Mouse (Mus musculus): ENCODE measurements around the gene Elobl.
"Not testable (repeated sequence)": the region's sequence is repeated elsewhere in the genome, so short reads cannot be mapped to it uniquely, and the experiment has no call there.

The Elobl gene

DNA sequence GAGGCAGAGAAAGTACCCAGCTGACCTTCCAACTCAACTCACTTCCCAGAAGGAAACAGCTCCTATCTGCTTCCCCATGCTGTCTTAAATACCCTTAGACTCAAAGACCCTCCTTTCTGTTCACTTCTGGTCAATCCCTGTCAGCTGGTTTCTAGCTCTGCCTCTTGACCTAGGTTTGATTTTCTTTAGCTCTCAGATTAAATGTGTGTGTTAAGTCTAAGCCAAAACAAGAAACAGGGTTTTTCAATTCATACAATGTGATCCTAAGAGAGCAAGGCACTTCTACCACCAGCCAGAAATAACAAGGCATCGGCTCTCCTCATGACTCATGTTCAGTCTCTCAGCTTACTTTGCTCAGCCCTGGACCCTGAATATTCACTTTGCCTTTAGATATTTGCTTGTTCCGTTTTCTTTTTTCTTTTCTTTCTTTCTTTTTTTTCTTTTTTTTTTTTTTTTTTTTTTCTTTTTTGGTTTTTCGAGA, at the start of gene Elobl:
TSS of gene Elobl (minus strand) at position 51 of the 481 bp plus-strand sequence.
- DNase-seq (ENCODE audit: low read depth, low spot score), result no peak

GRCm38 (mm10) chr11:89012241-89012640, 45.5 kb upstream of the Elobl start:
- no peak for DNase-seq (ENCODE audit: low read depth, low spot score)

DNA sequence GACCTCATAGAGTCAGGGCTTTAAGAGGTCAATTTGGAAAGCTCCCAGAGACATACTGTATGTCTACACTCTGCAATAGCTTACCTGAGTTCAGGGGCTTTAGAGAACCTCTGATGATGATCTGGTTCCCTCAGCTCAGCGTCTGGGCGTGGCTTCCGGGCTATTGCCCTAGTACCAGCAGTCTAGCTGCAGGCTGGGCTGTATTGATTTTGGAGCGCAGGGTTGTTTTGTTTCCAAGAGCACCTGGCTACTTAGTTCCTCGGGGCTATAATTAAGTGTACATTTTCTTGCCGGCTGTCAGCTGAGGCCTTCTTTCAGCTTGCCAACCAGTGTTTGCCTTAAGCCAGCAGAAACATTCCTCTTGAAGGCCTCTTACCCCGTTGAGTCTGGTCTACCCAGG, 42.8 kb upstream of the Elobl start:
- no peak for DNase-seq (ENCODE audit: low read depth, low spot score)

- DNase-seq (ENCODE audit: low read depth, low spot score), result no peak
Measured at GRCm38 (mm10) chr11:89009066-89009465, 42.3 kb upstream of the Elobl start.

- no peak for DNase-seq (ENCODE audit: low read depth, low spot score)
Measured at GRCm38 (mm10) chr11:89007582-89007981, 40.9 kb upstream of the Elobl start.

GRCm38 (mm10) chr11:89006404-89006803, 39.7 kb upstream of the Elobl start:
- no peak for DNase-seq (ENCODE audit: low read depth, low spot score)

DNA sequence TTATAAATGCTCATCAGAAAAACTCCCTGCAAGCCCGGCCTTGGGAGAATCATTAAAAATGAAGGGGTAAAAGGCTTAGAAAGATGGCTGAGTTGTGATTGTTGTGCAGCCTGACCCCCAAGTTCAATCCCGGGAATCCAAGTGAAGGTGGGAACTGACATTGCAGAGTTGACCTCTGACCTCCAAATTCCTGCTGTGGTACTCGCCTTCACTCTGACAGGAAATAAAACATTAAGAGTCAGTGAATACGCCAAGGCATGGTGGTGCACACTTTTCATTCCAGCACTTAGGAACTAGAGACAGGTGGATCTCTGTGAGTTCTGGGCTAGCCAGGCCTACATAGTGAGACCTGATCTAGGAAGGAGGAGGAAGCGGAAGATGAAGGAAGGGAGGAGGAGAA, 38.7 kb upstream of the Elobl start:
- DNase-seq (ENCODE audit: low read depth, low spot score), result no peak

DNA sequence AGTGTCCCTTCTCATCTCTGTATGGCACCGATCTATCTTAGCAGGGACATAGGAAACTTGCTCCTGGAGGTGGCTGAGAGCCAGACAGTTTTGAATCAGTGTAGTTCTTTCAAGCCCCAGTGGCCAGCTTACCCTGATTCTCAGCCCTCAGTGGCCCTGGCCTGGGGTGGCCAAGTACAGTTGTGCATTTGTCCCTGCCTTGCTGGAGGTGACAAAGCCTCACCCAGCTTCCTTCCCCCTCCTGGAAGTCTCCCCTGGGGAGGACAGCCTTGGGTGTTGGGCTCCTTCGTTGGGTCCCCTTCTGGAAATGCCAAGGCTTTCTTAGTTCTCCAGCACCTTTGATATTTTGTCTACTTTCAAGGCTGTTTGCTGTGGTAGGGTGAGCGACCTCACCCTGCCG, 37.0 kb upstream of the Elobl start:
- DNase-seq (ENCODE audit: low read depth, low spot score), result no peak

DNA sequence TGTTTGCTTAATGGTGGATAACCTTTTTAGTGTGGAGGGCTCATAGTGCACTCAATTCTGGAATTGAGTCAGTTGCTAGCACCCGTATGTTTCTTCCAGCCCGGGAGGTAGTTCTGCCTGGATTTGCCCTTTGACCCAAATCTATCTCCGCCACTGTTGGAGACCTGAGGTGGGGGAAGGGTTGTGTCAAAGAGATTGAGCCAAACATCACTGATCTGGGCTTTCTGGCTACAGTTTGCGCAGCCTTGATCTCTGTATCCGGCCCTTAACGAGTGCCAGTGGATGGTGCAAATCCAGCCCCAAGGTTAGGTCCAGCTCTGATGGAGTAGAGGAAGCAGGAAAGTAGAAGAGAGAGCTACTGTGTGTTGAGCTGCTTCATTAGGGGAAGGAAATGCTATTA, 36.3 kb upstream of the Elobl start:
- DNase-seq (ENCODE audit: low read depth, low spot score), result no peak

DNA sequence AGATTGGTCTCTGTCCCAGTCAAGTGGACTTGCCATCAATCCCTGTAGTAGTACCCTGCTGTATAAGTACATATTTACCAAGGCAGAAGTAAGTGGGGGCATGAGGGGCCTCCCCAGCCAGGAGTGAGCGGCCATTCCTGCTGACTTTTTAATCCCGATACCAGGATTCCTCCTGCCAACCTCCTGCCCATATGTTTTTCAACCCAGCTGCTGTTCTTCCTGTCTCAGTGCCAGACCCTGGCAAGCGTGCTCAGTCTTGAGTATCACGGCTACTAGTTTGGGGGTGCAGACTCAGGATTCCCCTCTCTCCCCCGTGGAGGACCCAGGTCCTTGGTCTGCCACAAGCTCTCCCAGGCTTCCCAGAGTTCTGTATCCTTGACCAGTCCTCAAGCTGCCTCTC, 35.9 kb upstream of the Elobl start:
- DNase-seq (ENCODE audit: low read depth, low spot score), result no peak

GRCm38 (mm10) chr11:89002068-89002467, 35.3 kb upstream of the Elobl start:
- DNase-seq (ENCODE audit: low read depth, low spot score), result no peak

DNA sequence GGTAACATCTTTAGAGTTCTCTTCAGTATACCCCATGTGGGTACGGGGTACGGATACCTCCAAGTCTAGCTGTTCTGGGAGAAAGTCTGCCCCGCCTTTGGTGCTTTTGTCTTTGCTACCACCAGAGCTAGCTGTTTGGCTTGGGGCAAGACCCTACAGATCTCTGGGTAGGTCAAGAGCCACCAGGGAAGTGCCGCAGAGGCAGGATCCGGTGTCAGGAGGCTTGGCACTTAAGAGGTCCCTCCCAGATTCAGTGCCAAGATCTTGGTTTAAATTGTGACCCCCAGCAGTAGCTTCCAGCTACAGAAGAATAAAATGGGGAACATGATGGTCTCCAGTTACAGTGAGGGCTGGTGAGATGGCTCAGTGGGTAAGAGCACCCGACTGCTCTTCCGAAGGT, 34.8 kb upstream of the Elobl start:
- no peak for DNase-seq (ENCODE audit: low read depth, low spot score)

- DNase-seq (ENCODE audit: low read depth, low spot score), result no peak
Measured at GRCm38 (mm10) chr11:89000527-89000819, 33.7 kb upstream of the Elobl start.

GRCm38 (mm10) chr11:88999723-89000526, 33.2 kb upstream of the Elobl start:
- DNase-seq (ENCODE audit: low read depth, low spot score), result no peak

GRCm38 (mm10) chr11:88998974-88999722, 32.4 kb upstream of the Elobl start, which contains the start of gene Trim25:
Gene Trim25, plus strand, starts transcription at chr11:88999376.
- DNase-seq (ENCODE audit: low read depth, low spot score), result peak; percentile 93

DNA sequence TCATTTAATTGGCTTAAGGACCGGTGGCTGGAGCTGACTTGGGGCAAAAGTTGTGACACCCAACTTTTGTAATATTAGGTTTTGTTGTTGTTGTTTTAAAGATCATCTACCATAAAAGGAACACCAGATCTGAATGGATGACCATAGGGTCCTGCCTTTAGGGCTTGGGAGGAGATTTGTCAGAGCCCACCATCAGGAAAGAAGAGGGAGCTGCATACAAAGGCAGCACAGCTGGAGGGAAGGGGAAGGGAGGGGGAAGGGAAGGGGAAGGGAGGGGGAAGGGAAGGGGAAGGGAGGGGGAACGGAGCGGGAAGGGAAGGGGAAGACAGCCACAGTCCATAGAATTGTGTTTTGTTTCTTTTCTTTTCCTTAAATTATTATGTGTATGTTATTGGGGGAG, 31.7 kb upstream of the Elobl start:
- DNase-seq (ENCODE audit: low read depth, low spot score), result no peak

DNA sequence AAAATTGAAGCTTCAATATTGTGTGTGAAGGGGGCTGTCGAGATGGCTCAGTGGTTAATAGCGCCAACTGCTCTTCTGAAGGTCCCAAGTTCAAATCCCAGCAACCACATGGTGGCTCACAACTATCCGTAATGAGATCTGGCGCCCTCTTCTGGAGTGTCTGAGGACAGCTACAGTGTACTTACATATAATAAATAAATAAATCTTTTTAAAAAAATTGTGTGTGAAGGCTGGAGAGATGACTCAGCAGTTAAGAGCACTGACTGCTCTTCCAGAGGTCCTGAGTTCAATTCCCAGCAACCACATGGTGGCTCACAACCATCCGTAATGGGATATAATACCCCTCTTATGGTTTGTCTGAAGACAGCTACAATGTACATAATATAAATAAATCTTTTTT, 30.6 kb upstream of the Elobl start:
- DNase-seq (ENCODE audit: low read depth, low spot score), result not testable (repeated sequence)

GRCm38 (mm10) chr11:88996427-88996826, 29.7 kb upstream of the Elobl start:
- DNase-seq (ENCODE audit: low read depth, low spot score), result no peak

GRCm38 (mm10) chr11:88995616-88996015, 28.9 kb upstream of the Elobl start:
- no peak for DNase-seq (ENCODE audit: low read depth, low spot score)

DNA sequence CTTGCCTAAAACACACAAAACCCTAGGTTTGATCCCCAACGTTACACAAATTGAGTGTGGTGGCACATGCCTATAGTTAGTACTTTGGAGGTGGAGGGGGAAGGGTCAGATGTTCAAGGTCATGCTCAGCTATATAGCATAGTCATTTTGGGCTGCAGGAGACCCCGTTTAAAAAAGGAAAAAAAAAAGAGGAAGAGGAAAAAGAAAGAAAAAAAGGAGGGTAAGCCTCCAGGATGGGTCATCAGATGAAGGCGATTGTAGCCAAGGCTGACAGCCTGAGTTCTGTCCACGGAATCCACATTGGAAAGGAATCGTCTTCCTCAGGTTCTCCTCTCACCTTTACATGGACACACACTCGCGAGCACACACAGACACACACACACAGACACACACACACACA, 27.8 kb upstream of the Elobl start:
- no peak for DNase-seq (ENCODE audit: low read depth, low spot score)

- DNase-seq (ENCODE audit: low read depth, low spot score), result no peak
Measured at GRCm38 (mm10) chr11:88993625-88994024, 26.9 kb upstream of the Elobl start.

- no peak for DNase-seq (ENCODE audit: low read depth, low spot score)
Measured at GRCm38 (mm10) chr11:88993186-88993585, 26.5 kb upstream of the Elobl start.

DNA sequence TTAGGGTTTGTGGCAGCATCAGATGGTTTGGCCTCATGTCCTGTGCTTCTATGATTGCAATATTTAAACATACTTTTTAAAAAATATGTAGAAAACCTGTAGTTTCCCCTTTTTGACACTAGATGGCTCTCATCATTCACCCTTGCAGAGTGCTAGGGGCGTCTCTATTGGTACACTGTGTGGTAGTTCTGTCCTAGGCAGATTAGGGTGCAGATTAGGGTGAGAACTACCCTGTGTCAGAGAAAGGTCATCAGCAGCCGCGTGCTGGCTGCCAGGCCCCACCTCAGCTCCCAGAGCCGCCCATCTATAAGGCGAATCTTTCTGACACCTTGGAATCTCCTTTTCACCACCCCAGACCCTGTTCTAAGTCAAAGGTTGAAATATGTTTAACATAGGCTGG, 22.8 kb upstream of the Elobl start:
- DNase-seq (ENCODE audit: low read depth, low spot score), result no peak

All from skeletal muscle tissue, adult 2 months (tissue).